Mouse (Mus musculus) kidney, adult 2 months (tissue): ENCODE measurements at regions not wholly inside any gene's neighbourhood (a gene's known extent, or its start where the extent isn't known, plus 50 kb on each side); places are given as distances from the start of the nearest gene placed in this dataset.
"Not testable (repeated sequence)": the region's sequence is repeated elsewhere in the genome, so short reads cannot be mapped to it uniquely, and the experiment has no call there.

ENCODE experiments used
- CTCF ChIP-seq: fragments of 200-500 bp; conservative IDR thresholded peaks from 2 replicates; pipeline ENCODE4 v1.5.1; 2011; ENCODE audit warnings: low read depth, mild to moderate bottlenecking, control low read depth, low read length, moderate library complexity, mixed read lengths; ENCODE audit not compliant: insufficient read depth, insufficient read length
- POLR2A ChIP-seq: fragments of 200-500 bp; IDR thresholded peaks from one replicate; pipeline ENCODE4 v1.6.1; 2011; ENCODE audit warnings: low read depth, low read length, control low read depth

GRCm38 (mm10) chr8:19976461-19976860, 73.3 kb downstream of the Gm31371 start:
- not testable (repeated sequence) for TF ChIP-seq POLR2A, CTCF
